Mouse (Mus musculus) neutrophil, adult 5-6 weeks (primary cell): Measurements from ENCODE around the gene Bicc1. TPM values are rescaled to one million over a fixed set of nuclear protein-coding genes. Genes with fewer than 3 reads are reported as not detected.

ENCODE experiments used
- ATAC-seq: fragments of 151-379, 151-347 bp; 2 replicates; pipeline ENCODE4 v1.8.0; 2017; ENCODE audit warnings: mild to moderate bottlenecking, moderate TSS enrichment; ENCODE audit not compliant: insufficient number of reproducible peaks, poor library complexity, low FRiP score, severe bottlenecking; ENCODE audit errors: extremely low read depth
- total RNA-seq: library from RNA; stranded (forward); fragments of 200-1000 nt; gene quantifications from 2 replicates; pipeline ENCODE4 v1.2.3, GENCODE M21; 2017

The Bicc1 gene
- not detected in 2 replicates for total RNA-seq

- ATAC-seq = no peak
These were observed at the start of gene Bicc1 for GRCm38 (mm10) chr10:71159676-71160235. TSS of gene Bicc1 (minus strand) at chr10:71159700.

GRCm38 (mm10) chr10:71201512-71201911, 42.0 kb upstream of the Bicc1 start:
- no peak for ATAC-seq

- no peak for ATAC-seq
These were observed 41.5 kb upstream of the Bicc1 start for GRCm38 (mm10) chr10:71200964-71201363.

- no peak for ATAC-seq
These were observed 39.2 kb upstream of the Bicc1 start for GRCm38 (mm10) chr10:71198676-71199075.

GRCm38 (mm10) chr10:71197036-71197785, 37.7 kb upstream of the Bicc1 start:
- ATAC-seq = no peak

- no peak for ATAC-seq
These were observed 36.0 kb upstream of the Bicc1 start for GRCm38 (mm10) chr10:71195501-71195900.

GRCm38 (mm10) chr10:71194713-71195112, 35.2 kb upstream of the Bicc1 start:
- ATAC-seq = no peak

- ATAC-seq = no peak
These were observed 33.8 kb upstream of the Bicc1 start for GRCm38 (mm10) chr10:71193319-71193718.

GRCm38 (mm10) chr10:71192886-71193285, 33.4 kb upstream of the Bicc1 start:
- no peak for ATAC-seq

- no peak for ATAC-seq
These were observed 29.2 kb upstream of the Bicc1 start for GRCm38 (mm10) chr10:71188681-71189080.

GRCm38 (mm10) chr10:71185059-71185458, 25.6 kb upstream of the Bicc1 start:
- no peak for ATAC-seq

GRCm38 (mm10) chr10:71183339-71184031, 24.0 kb upstream of the Bicc1 start:
- ATAC-seq = no peak

GRCm38 (mm10) chr10:71181931-71182330, 22.4 kb upstream of the Bicc1 start:
- ATAC-seq = no peak

GRCm38 (mm10) chr10:71181091-71181490, 21.6 kb upstream of the Bicc1 start:
- ATAC-seq = no peak

- ATAC-seq = no peak
These were observed 20.6 kb upstream of the Bicc1 start for GRCm38 (mm10) chr10:71180057-71180456.

GRCm38 (mm10) chr10:71177201-71177600, 17.7 kb upstream of the Bicc1 start:
- ATAC-seq = no peak

- no peak for ATAC-seq
These were observed 16.8 kb upstream of the Bicc1 start for GRCm38 (mm10) chr10:71176341-71176740.

- ATAC-seq = no peak
These were observed 15.8 kb upstream of the Bicc1 start for GRCm38 (mm10) chr10:71175280-71175679.

GRCm38 (mm10) chr10:71171414-71171813, 11.9 kb upstream of the Bicc1 start:
- ATAC-seq = no peak

GRCm38 (mm10) chr10:71170771-71171170, 11.3 kb upstream of the Bicc1 start:
- ATAC-seq = no peak
